Mouse (Mus musculus) liver, postnatal 0 days (tissue): ENCODE measurements around the gene Pcbp3.

Experiments used
- CTCF ChIP-seq: sonication (generic); IDR thresholded peaks from 2 replicates; pipeline ENCODE4 v1.5.1; 2016; ENCODE audit warnings: antibody characterized with exemption, low read depth
- EP300 ChIP-seq: IDR thresholded peaks from 2 replicates; pipeline ENCODE4 v1.6.1; 2016; ENCODE audit warnings: antibody characterized with exemption, low read depth, mild to moderate bottlenecking

GRCm38 (mm10) chr10:76764927-76765326, 196.8 kb downstream of the Pcbp3 start:
- TF ChIP-seq EP300 (no peak), CTCF (no peak)
